Mouse (Mus musculus) small intestine, adult 2 months (tissue): Measurements from ENCODE around the gene Cfdp1. TPM values are rescaled to one million over a fixed set of nuclear protein-coding genes. Genes with fewer than 3 reads are reported as not detected.

Experiments used
- H3K27ac ChIP-seq: fragments of 200-500 bp; 2 replicates; pipeline ENCODE4 v1.5.1; 2012; ENCODE audit warnings: low read depth, low read length, control low read depth, inconsistent platforms; ENCODE audit not compliant: insufficient read depth
- H3K27me3 ChIP-seq: fragments of 200-500 bp; 2 replicates; pipeline ENCODE4 v1.6.1; 2012; ENCODE audit warnings: mild to moderate bottlenecking, moderate library complexity, low read length, inconsistent platforms; ENCODE audit not compliant: control insufficient read depth, insufficient read depth
- H3K36me3 ChIP-seq: fragments of 200-500 bp; 2 replicates; pipeline ENCODE4 v1.6.1; 2012; ENCODE audit warnings: mild to moderate bottlenecking, low read length, control low read depth, inconsistent platforms; ENCODE audit not compliant: control insufficient read depth, insufficient read depth
- H3K4me1 ChIP-seq: fragments of 200-500 bp; 2 replicates; pipeline ENCODE4 v1.6.1; 2012; ENCODE audit warnings: low read length, inconsistent platforms, mixed read lengths; ENCODE audit not compliant: control insufficient read depth, insufficient read depth, insufficient read length
- H3K4me3 ChIP-seq: fragments of 200-500 bp; 2 replicates; pipeline ENCODE4 v1.5.1; 2012; ENCODE audit warnings: low read depth, mild to moderate bottlenecking, control low read depth, inconsistent platforms, low read length, moderate library complexity
- CTCF ChIP-seq: fragments of 200-500 bp; IDR thresholded peaks from 2 replicates; pipeline ENCODE4 v1.5.1; 2012; ENCODE audit warnings: low read depth, mild to moderate bottlenecking, control low read depth, inconsistent platforms, low read length, moderate library complexity, mixed read lengths; ENCODE audit not compliant: insufficient replicate concordance, insufficient read length; ENCODE audit errors: extremely low read depth
- POLR2A ChIP-seq: fragments of 200-500 bp; IDR thresholded peaks from 2 replicates; pipeline ENCODE4 v1.6.1; 2012; ENCODE audit warnings: low read depth, mild to moderate bottlenecking, control low read depth, inconsistent platforms, low read length, moderate library complexity
- WGBS: fragments of 180-500 bp; shearing (Covaris S2); methylation state at CpG from one replicate; pipeline ENCODE4 v1.1.7; 2018; 5-methylcytosine and 5-hydroxymethylcytosine counted together
- polyA plus RNA-seq: library from polyadenylated mRNA; depleted of rRNA; stranded (reverse); fragments of >200 nt; gene quantifications from 2 replicates; pipeline ENCODE4 v1.2.3, GENCODE M21; 2012

Cfdp1 gene
- polyA plus RNA-seq, 1 experiment = 0.25 TPM

- Histone ChIP-seq H3K36me3 (no peaks in the 10 kb centered on the region), H3K4me3 (no peak overlapping the region), H3K27ac (no peak overlapping the region), H3K4me1 (0 out of 2 replicates have a peak, but pooled peaks cover 3% of the 10 kb centered on the region), H3K27me3 (peaks cover 15% of the 10 kb centered on the region)
- TF ChIP-seq CTCF (no peak), POLR2A (no peak)
- WGBS = 17% methylated on average over 86 of the region's 86 CpGs
Measured at GRCm38 (mm10) chr8:111889931-111890910, 36.1 kb upstream of the Cfdp1 start.

GRCm38 (mm10) chr8:111888091-111888650 lies 34.1 kb upstream of the Cfdp1 start:
- H3K27me3 ChIP-seq = peaks cover 15% of the 10 kb centered on the region
- no peak overlapping the region for H3K27ac ChIP-seq
- no peaks in the 10 kb centered on the region for H3K36me3 ChIP-seq
- H3K4me1 ChIP-seq = 0 out of 2 replicates have a peak, but pooled peaks cover 3% of the 10 kb centered on the region
- TF ChIP-seq POLR2A (no peak), CTCF (no peak)
- WGBS = 21% methylated on average over 7 of the region's 7 CpGs
- H3K4me3 ChIP-seq = no peak overlapping the region

GRCm38 (mm10) chr8:111887479-111887878 lies 33.4 kb upstream of the Cfdp1 start:
- H3K36me3 ChIP-seq = no peaks in the 10 kb centered on the region
- H3K27ac ChIP-seq = no peak overlapping the region
- H3K4me1 ChIP-seq = 0 out of 2 replicates have a peak, but pooled peaks cover 3% of the 10 kb centered on the region
- peaks cover 15% of the 10 kb centered on the region for H3K27me3 ChIP-seq
- WGBS = 53% methylated on average over 1 of the region's 1 CpGs
- TF ChIP-seq CTCF (no peak), POLR2A (no peak)
- no peak overlapping the region for H3K4me3 ChIP-seq

- Histone ChIP-seq H3K27me3 (no peaks in the 10 kb centered on the region), H3K36me3 (no peaks in the 10 kb centered on the region), H3K4me1 (no peaks in the 10 kb centered on the region), H3K4me3 (no peak overlapping the region), H3K27ac (no peak overlapping the region)
- 66% methylated on average over 4 of the region's 4 CpGs for WGBS
- TF ChIP-seq CTCF = no peak
- TF ChIP-seq POLR2A = no peak
Measured at GRCm38 (mm10) chr8:111883615-111884014, 29.5 kb upstream of the Cfdp1 start.

GRCm38 (mm10) chr8:111881591-111881990 lies 27.5 kb upstream of the Cfdp1 start:
- no peak for TF ChIP-seq POLR2A
- peak; percentile 87; the same call in 1 of the 2 replicates for TF ChIP-seq CTCF
- WGBS = 0% methylated on average over 2 of the region's 2 CpGs
- no peaks in the 10 kb centered on the region for H3K27me3 ChIP-seq
- no peak overlapping the region for H3K27ac ChIP-seq
- H3K36me3 ChIP-seq = no peaks in the 10 kb centered on the region
- H3K4me3 ChIP-seq = no peak overlapping the region
- no peaks in the 10 kb centered on the region for H3K4me1 ChIP-seq

GRCm38 (mm10) chr8:111877711-111878110 lies 23.6 kb upstream of the Cfdp1 start:
- Histone ChIP-seq H3K4me1 (no peaks in the 10 kb centered on the region), H3K27me3 (no peaks in the 10 kb centered on the region), H3K4me3 (no peak overlapping the region), H3K27ac (no peak overlapping the region), H3K36me3 (peaks cover 5% of the 10 kb centered on the region)
- 69% methylated on average over 9 of the region's 9 CpGs for WGBS
- TF ChIP-seq POLR2A = no peak
- TF ChIP-seq CTCF = no peak

- peak within 1 kb of the TSS; percentile 71 for H3K4me3 ChIP-seq
- peak within 1 kb of the TSS; percentile 98 for H3K27ac ChIP-seq
- no peaks in the 10 kb centered on the region for H3K4me1 ChIP-seq
- under 1% methylated on average over 52 of the region's 53 CpGs for WGBS
- TF ChIP-seq POLR2A = peak; percentile 84
- TF ChIP-seq CTCF = peak; percentile 97
- no peaks in the 10 kb centered on the region for H3K27me3 ChIP-seq
- peaks cover 5% of the 10 kb centered on the region for H3K36me3 ChIP-seq
Measured at GRCm38 (mm10) chr8:111876355-111876948, 22.4 kb upstream of the Cfdp1 start, which contains the start of gene Tmem170. Gene Tmem170 (minus strand): TSS chr8:111876750.
